Mouse (Mus musculus): Measurements from ENCODE around the gene Serpina1d. TPM values are rescaled to one million over a fixed set of nuclear protein-coding genes. Genes with fewer than 3 reads are reported as not detected.
"Not testable (repeated sequence)": the region's sequence is repeated elsewhere in the genome, so short reads cannot be mapped to it uniquely, and the experiment has no call there.

Gene Serpina1d
- total RNA-seq (2021) = not detected
- long read RNA-seq, experiment 1 = 0 reads
- long read RNA-seq, experiment 2 = 0 reads

DNA sequence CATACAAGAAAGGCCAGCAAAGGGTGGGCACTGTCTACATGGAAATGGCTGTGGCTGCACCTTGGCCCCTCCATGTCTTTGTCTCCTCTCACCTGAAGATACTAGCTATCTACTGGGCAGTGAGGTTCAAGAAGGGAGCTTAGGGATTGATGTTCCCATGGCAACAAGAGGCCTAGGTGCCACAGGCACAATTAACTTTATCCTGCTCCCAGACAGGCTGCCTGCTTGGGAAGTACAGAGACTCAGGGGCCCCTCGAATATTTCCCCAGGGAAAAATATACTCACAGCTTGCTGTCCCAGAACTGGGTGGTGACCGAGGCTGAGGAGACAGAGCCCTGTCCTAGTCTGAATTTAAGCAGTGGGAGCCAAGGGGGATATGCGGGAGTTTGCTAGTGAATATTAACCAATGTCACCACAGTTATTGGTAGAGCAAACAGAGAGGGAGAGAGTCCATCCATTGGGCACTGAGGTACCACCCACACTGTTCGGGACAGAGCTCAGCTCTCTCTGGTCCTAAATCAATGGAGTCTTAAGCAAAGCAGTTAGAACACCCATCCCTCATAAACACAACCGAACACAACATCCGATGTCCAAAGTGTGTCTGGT lies at the start of gene Serpina1d:
TSS of gene Serpina1d (minus strand) at position 347 of the 606 bp plus-strand sequence.
- not testable (repeated sequence) for H3K4me3 ChIP-seq; DNase-seq (ENCODE audit: low spot score in 2 of 2); H3K27ac ChIP-seq

- not testable (repeated sequence) for H3K27ac ChIP-seq; DNase-seq (ENCODE audit: low spot score in 2 of 2); H3K4me3 ChIP-seq
Measured at GRCm38 (mm10) chr12:103770597-103770996, 2.8 kb downstream of the Serpina1d start.

- DNase-seq (ENCODE audit: low spot score in 2 of 2); H3K27ac ChIP-seq; H3K4me3 ChIP-seq: not testable (repeated sequence)
Measured at GRCm38 (mm10) chr12:103763083-103763482, 10.3 kb downstream of the Serpina1d start.

DNA sequence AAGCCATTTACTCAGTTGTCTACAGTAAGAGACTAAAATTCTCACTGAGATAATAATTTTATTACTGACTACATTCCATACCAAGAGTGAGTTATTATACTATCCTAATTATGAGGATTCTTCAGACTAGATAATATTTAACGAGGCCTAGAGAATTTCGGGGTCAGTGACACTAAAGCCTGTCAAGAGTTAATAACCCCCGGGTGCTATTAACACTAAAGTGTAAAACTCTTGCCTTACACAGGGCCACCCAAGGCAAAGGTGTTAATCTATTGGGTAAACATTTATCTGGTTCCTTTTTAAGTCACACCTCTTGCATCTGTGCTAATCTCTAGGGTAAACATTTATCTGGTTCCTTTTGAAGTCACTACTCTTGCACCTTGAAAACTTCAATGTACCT lies 13.1 kb downstream of the Serpina1d start:
- not testable (repeated sequence) for H3K4me3 ChIP-seq; H3K27ac ChIP-seq; DNase-seq (ENCODE audit: low spot score in 2 of 2)

GRCm38 (mm10) chr12:103745957-103746356 lies 27.4 kb downstream of the Serpina1d start:
- not testable (repeated sequence) for H3K4me3 ChIP-seq; H3K27ac ChIP-seq; DNase-seq (ENCODE audit: low spot score in 2 of 2)

- not testable (repeated sequence) for H3K27ac ChIP-seq; H3K4me3 ChIP-seq; DNase-seq (ENCODE audit: low spot score in 2 of 2)
Measured at GRCm38 (mm10) chr12:103737791-103738580, 35.4 kb downstream of the Serpina1d start.

DNA sequence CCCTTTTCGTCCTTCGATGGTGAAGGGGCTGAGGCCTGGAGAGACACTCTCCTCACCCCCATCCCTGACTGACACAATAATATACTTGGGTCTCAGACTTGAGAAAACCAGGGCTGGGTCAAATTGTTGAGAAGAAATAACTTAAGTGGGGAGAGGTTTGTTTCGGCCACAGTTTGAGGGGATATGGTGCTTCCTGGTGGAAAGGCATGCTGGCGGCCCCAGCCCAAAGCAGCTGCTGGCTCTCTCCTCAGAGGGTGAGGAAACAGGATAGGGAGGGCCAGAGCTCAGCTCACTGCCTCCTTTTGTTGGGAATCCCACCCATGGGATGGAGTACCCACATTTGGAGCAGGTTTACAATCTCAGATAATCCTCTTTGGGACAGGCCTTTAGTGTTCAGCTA lies 37.8 kb downstream of the Serpina1d start:
- not testable (repeated sequence) for H3K27ac ChIP-seq

DNA sequence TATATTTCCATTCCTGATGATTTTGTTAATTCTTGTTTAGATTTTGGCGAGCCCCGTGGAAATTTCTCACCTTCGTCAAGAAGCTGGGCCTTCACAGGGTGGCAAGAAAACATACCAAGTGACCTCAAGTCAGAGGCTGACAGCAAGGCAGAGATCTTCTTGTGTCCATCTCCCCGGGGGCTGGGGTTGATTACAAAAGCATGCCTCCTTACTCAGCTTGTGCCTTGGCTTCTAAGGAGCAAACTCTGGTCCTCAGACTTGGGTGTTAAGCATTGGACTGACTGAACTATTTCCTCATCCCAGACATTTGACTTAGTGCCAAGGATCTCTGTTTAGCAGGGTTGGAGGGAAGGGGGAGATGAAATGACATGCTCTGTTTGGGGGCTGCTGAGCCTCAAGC lies 38.3 kb downstream of the Serpina1d start:
- H3K27ac ChIP-seq; H3K4me3 ChIP-seq; DNase-seq (ENCODE audit: low spot score in 2 of 2): not testable (repeated sequence)

More for the DNA sequence above, 37.8 kb downstream of the Serpina1d start:
- not testable (repeated sequence) for DNase-seq (ENCODE audit: low spot score in 2 of 2); H3K4me3 ChIP-seq

Other genes starting within 250 kb of the Serpina1d start
- 10 to 100 TPM; 47.8 to 50.5 TPM for gene Ppp4r4, start 241.3 kb downstream of the Serpina1d start, total RNA-seq (2021)
- under 1 TPM in 1 of 2 experiments, not detected in 1; 0.10 TPM for gene Serpina10, start 142.1 kb downstream of the Serpina1d start, total RNA-seq (2021)
- not detected for gene Serpina6, start 116.4 kb downstream of the Serpina1d start, total RNA-seq (2021)
- gene Serpina16, start 97.5 kb downstream of the Serpina1d start, total RNA-seq (2021) = not detected
- gene Serpina1f, start 78.1 kb downstream of the Serpina1d start, total RNA-seq (2021) = not detected
- not detected for gene Serpina1b, start 56.8 kb upstream of the Serpina1d start, total RNA-seq (2021)
- gene Serpina1a, start 90.0 kb upstream of the Serpina1d start, total RNA-seq (2021) = not detected
- gene Serpina1c, start 131.3 kb upstream of the Serpina1d start, total RNA-seq (2021) = not detected
- not detected for gene Serpina1e, start 185.4 kb upstream of the Serpina1d start, total RNA-seq (2021)
- not detected for gene Serpina11, start 216.4 kb upstream of the Serpina1d start, total RNA-seq (2021)
- not detected for gene Serpina9, start 240.2 kb upstream of the Serpina1d start, total RNA-seq (2021)